Mouse (Mus musculus): ENCODE measurements around the gene Cdh4. TPM values are rescaled to one million over a fixed set of nuclear protein-coding genes. Genes with fewer than 3 reads are reported as not detected.

Gene Cdh4
- polyA plus RNA-seq (2015; fragmentation: Nextera tagmentation; extraction: Ambion mirVana) = 43.0 and 46.7 TPM in 2 replicates

GRCm38 (mm10) chr2:179442191-179442540, at the start of gene Cdh4:
TSS of gene Cdh4 (plus strand) at chr2:179442431.
- Histone ChIP-seq H3K4me3 (ENCODE audit: low read length) (peak within 1 kb of the TSS; percentile 83), H3K36me3 (ENCODE audit: control insufficient read depth, insufficient read depth, low read length) (no peaks in the 10 kb centered on the region), H3K9me3 (ENCODE audit: control insufficient read depth, low read length) (no peaks in the 10 kb centered on the region), H3K4me1 (ENCODE audit: control insufficient read depth, insufficient read depth, low read depth, low read length) (peaks cover 27% of the 10 kb centered on the region), H3K27ac (ENCODE audit: low read depth, low read length) (peak within 1 kb of the TSS; percentile 89), H3K4me2 (ENCODE audit: low read length) (peak within 1 kb of the TSS; percentile 94), H3K9ac (ENCODE audit: low read depth, low read length) (peak within 1 kb of the TSS; percentile 83), H3K27me3 (replicated peaks; ENCODE audit: control insufficient read depth, insufficient read depth, low read length) (peaks cover 4% of the 10 kb centered on the region)
- WGBS = 0% methylated on average over 35 of the region's 40 CpGs
- peak; percentile 91 for ATAC-seq

GRCm38 (mm10) chr2:179395442-179395841, 46.8 kb upstream of the Cdh4 start:
- Histone ChIP-seq H3K4me2 (ENCODE audit: low read length) (no peak overlapping the region), H3K27ac (ENCODE audit: low read depth, low read length) (no peak overlapping the region), H3K4me3 (ENCODE audit: low read length) (no peak overlapping the region), H3K27me3 (replicated peaks; ENCODE audit: control insufficient read depth, insufficient read depth, low read length) (no peaks in the 10 kb centered on the region), H3K9me3 (ENCODE audit: control insufficient read depth, low read length) (no peaks in the 10 kb centered on the region), H3K9ac (ENCODE audit: low read depth, low read length) (no peak overlapping the region), H3K4me1 (ENCODE audit: control insufficient read depth, insufficient read depth, low read depth, low read length) (no peaks in the 10 kb centered on the region), H3K36me3 (ENCODE audit: control insufficient read depth, insufficient read depth, low read length) (no peaks in the 10 kb centered on the region)
- no peak for ATAC-seq
- WGBS = 46% methylated on average over 5 of the region's 5 CpGs

DNA sequence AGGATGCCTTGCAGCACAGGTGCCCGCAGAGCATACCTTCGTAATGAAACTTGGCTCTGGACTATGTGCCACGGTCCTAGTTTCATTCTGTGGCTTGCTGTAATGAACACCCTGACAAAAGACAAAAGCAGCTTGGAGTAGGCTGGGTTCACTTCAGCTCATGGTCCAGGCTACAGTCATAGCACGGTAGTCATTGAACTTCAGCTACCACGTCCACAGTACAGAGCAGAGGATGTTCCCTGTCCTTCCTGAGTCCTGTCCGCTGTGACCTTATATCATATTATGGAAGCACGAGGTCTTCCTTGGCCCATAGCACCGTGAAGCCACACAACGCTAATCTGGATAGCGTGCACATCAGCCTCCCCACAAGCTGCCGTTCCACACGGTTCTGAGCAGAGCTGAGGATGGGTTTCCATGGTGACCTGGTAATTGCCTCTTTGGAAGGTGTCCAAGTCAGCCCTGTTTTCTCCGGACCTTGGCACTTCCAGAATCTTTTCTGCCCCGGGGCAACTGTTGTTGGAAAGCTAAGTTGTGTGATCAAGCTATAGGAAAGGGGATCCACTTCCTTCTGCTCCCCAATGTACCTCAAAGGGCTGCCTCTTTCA, 42.5 kb upstream of the Cdh4 start:
- H3K9me3 ChIP-seq (ENCODE audit: control insufficient read depth, low read length) = no peaks in the 10 kb centered on the region
- ATAC-seq = peak; percentile 92
- no peak overlapping the region for H3K4me3 ChIP-seq (ENCODE audit: low read length)
- H3K4me1 ChIP-seq (ENCODE audit: control insufficient read depth, insufficient read depth, low read depth, low read length) = no peaks in the 10 kb centered on the region
- no peaks in the 10 kb centered on the region for H3K36me3 ChIP-seq (ENCODE audit: control insufficient read depth, insufficient read depth, low read length)
- no peak overlapping the region for H3K27ac ChIP-seq (ENCODE audit: low read depth, low read length)
- H3K4me2 ChIP-seq (ENCODE audit: low read length) = no peak overlapping the region
- 48% methylated on average over 14 of the region's 14 CpGs for WGBS
- H3K27me3 ChIP-seq (replicated peaks; ENCODE audit: control insufficient read depth, insufficient read depth, low read length) = no peaks in the 10 kb centered on the region
- H3K9ac ChIP-seq (ENCODE audit: low read depth, low read length) = no peak overlapping the region

- 78% methylated on average over 8 of the region's 8 CpGs for WGBS
- ATAC-seq = no peak
Measured at GRCm38 (mm10) chr2:179410866-179411561, 31.2 kb upstream of the Cdh4 start.

DNA sequence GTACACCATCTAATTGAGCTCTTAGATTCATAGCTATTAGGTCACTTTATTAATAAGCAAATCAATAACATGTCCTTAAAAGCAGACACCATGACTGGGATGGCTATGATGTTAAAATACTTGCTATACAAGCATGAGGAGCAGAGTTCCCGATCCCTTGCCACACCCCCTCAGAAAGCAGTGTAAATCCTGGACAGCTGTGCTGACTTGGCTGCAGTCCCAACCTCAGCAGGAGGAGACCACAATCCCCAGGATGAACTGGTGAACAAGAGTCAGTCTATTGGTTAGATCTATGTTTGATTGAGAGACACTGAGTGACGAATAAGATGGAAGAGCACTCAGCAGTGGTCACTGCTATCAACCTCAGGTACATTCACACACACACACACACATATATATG, 29.3 kb upstream of the Cdh4 start:
- H3K4me1 ChIP-seq (ENCODE audit: control insufficient read depth, insufficient read depth, low read depth, low read length) = no peaks in the 10 kb centered on the region
- no peak overlapping the region for H3K4me3 ChIP-seq (ENCODE audit: low read length)
- H3K9ac ChIP-seq (ENCODE audit: low read depth, low read length) = no peak overlapping the region
- H3K4me2 ChIP-seq (ENCODE audit: low read length) = no peak overlapping the region
- H3K36me3 ChIP-seq (ENCODE audit: control insufficient read depth, insufficient read depth, low read length) = no peaks in the 10 kb centered on the region
- H3K27ac ChIP-seq (ENCODE audit: low read depth, low read length) = no peak overlapping the region
- no peaks in the 10 kb centered on the region for H3K9me3 ChIP-seq (ENCODE audit: control insufficient read depth, low read length)
- ATAC-seq = no peak
- WGBS = 41% methylated on average over 2 of the region's 2 CpGs
- H3K27me3 ChIP-seq (replicated peaks; ENCODE audit: control insufficient read depth, insufficient read depth, low read length) = no peaks in the 10 kb centered on the region

More at GRCm38 (mm10) chr2:179410866-179411561, 31.2 kb upstream of the Cdh4 start:
- Histone ChIP-seq H3K9ac (ENCODE audit: low read depth, low read length) (no peak overlapping the region), H3K9me3 (ENCODE audit: control insufficient read depth, low read length) (no peaks in the 10 kb centered on the region), H3K36me3 (ENCODE audit: control insufficient read depth, insufficient read depth, low read length) (no peaks in the 10 kb centered on the region), H3K4me2 (ENCODE audit: low read length) (no peak overlapping the region), H3K27ac (ENCODE audit: low read depth, low read length) (no peak overlapping the region), H3K4me3 (ENCODE audit: low read length) (no peak overlapping the region), H3K27me3 (replicated peaks; ENCODE audit: control insufficient read depth, insufficient read depth, low read length) (no peaks in the 10 kb centered on the region), H3K4me1 (ENCODE audit: control insufficient read depth, insufficient read depth, low read depth, low read length) (no peaks in the 10 kb centered on the region)

GRCm38 (mm10) chr2:179414253-179414652, 28.0 kb upstream of the Cdh4 start:
- no peak overlapping the region for H3K9ac ChIP-seq (ENCODE audit: low read depth, low read length)
- no peaks in the 10 kb centered on the region for H3K36me3 ChIP-seq (ENCODE audit: control insufficient read depth, insufficient read depth, low read length)
- H3K4me1 ChIP-seq (ENCODE audit: control insufficient read depth, insufficient read depth, low read depth, low read length) = no peaks in the 10 kb centered on the region
- no peak overlapping the region for H3K4me3 ChIP-seq (ENCODE audit: low read length)
- no peak overlapping the region for H3K27ac ChIP-seq (ENCODE audit: low read depth, low read length)
- H3K27me3 ChIP-seq (replicated peaks; ENCODE audit: control insufficient read depth, insufficient read depth, low read length) = no peaks in the 10 kb centered on the region
- no peaks in the 10 kb centered on the region for H3K9me3 ChIP-seq (ENCODE audit: control insufficient read depth, low read length)
- no peak overlapping the region for H3K4me2 ChIP-seq (ENCODE audit: low read length)
- 66% methylated on average over 11 of the region's 11 CpGs for WGBS
- no peak for ATAC-seq

GRCm38 (mm10) chr2:179414704-179415103, 27.5 kb upstream of the Cdh4 start:
- no peaks in the 10 kb centered on the region for H3K27me3 ChIP-seq (replicated peaks; ENCODE audit: control insufficient read depth, insufficient read depth, low read length)
- 94% methylated on average over 9 of the region's 9 CpGs for WGBS
- no peak overlapping the region for H3K27ac ChIP-seq (ENCODE audit: low read depth, low read length)
- H3K9me3 ChIP-seq (ENCODE audit: control insufficient read depth, low read length) = no peaks in the 10 kb centered on the region
- no peak overlapping the region for H3K4me3 ChIP-seq (ENCODE audit: low read length)
- no peak for ATAC-seq
- no peak overlapping the region for H3K9ac ChIP-seq (ENCODE audit: low read depth, low read length)
- H3K4me2 ChIP-seq (ENCODE audit: low read length) = no peak overlapping the region
- H3K36me3 ChIP-seq (ENCODE audit: control insufficient read depth, insufficient read depth, low read length) = no peaks in the 10 kb centered on the region
- H3K4me1 ChIP-seq (ENCODE audit: control insufficient read depth, insufficient read depth, low read depth, low read length) = no peaks in the 10 kb centered on the region

- H3K9ac ChIP-seq (ENCODE audit: low read depth, low read length) = no peak overlapping the region
- H3K27me3 ChIP-seq (replicated peaks; ENCODE audit: control insufficient read depth, insufficient read depth, low read length) = no peaks in the 10 kb centered on the region
- H3K36me3 ChIP-seq (ENCODE audit: control insufficient read depth, insufficient read depth, low read length) = no peaks in the 10 kb centered on the region
- ATAC-seq = no peak
- no peak overlapping the region for H3K4me3 ChIP-seq (ENCODE audit: low read length)
- no peaks in the 10 kb centered on the region for H3K4me1 ChIP-seq (ENCODE audit: control insufficient read depth, insufficient read depth, low read depth, low read length)
- H3K9me3 ChIP-seq (ENCODE audit: control insufficient read depth, low read length) = no peaks in the 10 kb centered on the region
- H3K27ac ChIP-seq (ENCODE audit: low read depth, low read length) = no peak overlapping the region
- H3K4me2 ChIP-seq (ENCODE audit: low read length) = no peak overlapping the region
- WGBS = 69% methylated on average over 8 of the region's 8 CpGs
Measured at GRCm38 (mm10) chr2:179415892-179416403, 26.3 kb upstream of the Cdh4 start.

DNA sequence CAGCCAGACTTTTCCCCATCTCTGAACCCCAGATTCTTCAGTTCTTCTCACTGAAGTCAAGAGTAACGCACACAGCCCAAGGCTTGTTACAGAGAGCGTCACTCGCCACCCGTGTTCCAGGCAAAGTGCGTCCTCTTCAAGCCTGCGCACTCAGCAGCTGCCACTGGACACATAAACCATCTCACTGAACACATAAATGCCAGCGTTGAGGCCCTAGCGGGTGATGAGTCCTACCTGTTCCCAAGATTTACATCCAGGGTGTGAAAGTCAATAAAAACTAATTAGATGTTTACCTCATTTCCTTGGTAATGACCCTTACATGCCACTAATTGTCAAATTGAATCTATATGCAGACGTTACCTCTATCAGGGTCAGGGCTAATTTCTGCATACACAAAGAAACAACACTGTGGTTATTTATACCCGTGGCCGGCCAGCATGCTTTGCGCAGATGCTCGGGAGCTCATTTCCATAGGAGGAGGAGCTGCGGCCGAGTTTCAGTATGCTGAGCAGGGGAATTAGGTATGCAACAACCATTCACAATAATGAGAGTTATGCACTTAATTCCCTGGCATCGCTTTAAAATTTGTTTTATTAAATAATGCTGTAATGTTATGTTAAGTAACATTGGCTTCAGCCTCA, 25.5 kb upstream of the Cdh4 start:
- Histone ChIP-seq H3K4me2 (ENCODE audit: low read length) (no peak overlapping the region), H3K27me3 (replicated peaks; ENCODE audit: control insufficient read depth, insufficient read depth, low read length) (no peaks in the 10 kb centered on the region), H3K4me1 (ENCODE audit: control insufficient read depth, insufficient read depth, low read depth, low read length) (no peaks in the 10 kb centered on the region), H3K4me3 (ENCODE audit: low read length) (no peak overlapping the region), H3K9ac (ENCODE audit: low read depth, low read length) (no peak overlapping the region), H3K9me3 (ENCODE audit: control insufficient read depth, low read length) (no peaks in the 10 kb centered on the region), H3K27ac (ENCODE audit: low read depth, low read length) (no peak overlapping the region), H3K36me3 (ENCODE audit: control insufficient read depth, insufficient read depth, low read length) (no peaks in the 10 kb centered on the region)
- 53% methylated on average over 16 of the region's 16 CpGs for WGBS
- ATAC-seq = no peak
